Mouse (Mus musculus) C2C12 (cell line): ENCODE measurements around the gene Gm39115.

ENCODE experiments used
- MYOG ChIP-seq: IDR thresholded peaks from one replicate; pipeline ENCODE4 v1.6.1; 2011; ENCODE audit not compliant: control insufficient read depth, insufficient read length; ENCODE audit errors: extremely low read depth
- USF1 ChIP-seq: IDR thresholded peaks from one replicate; pipeline ENCODE4 v1.6.1; 2011; ENCODE audit warnings: low read depth, mild to moderate bottlenecking, control low read depth, moderate library complexity

DNA sequence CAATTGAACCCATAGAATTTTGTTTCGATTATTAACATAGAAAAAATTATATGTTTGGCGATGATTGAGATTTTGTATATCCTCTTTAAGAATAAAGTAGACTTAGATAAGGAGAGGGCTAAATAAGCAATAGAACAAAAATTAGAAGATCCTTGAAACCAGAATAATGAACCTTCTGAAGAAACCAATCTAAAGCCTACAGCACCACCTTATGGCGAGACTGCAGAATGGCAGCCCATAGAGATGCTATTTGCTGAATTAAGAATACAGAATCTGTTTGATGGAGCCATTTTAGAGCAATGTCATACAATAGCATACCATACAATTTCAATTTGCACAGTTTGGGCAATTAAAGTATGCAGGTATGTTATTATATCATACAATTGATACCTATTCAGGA is 34.0 kb upstream of the Gm39115 start:
- TF ChIP-seq MYOG (no peak), USF1 (no peak)
